In the genomic region with DNA sequence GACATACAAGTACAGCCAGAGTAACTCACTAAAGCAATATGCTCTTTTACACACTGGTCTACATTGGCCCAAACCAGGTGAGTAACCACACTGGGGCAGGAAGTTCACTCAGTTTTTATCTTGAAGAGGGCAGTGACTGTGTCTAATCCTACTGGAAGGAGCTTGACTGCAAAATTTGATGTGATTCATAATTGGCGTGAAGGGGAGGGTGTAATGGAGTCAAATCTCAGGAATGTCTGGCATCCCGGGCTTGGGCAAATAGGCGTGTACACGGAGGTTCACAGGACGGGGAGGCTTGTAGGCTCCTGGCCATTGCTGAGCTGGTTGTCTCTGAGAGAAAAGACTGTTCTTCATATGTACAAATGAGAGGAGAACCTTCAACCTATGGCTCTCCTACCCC, we compare ENCODE assay signal across 11 mouse cellular contexts. TPM values are rescaled to one million over a fixed set of nuclear protein-coding genes. Genes with fewer than 3 reads are reported as not detected.
DNase-seq lines count a peak whose midpoint lies in the region; ATAC-seq and TF ChIP-seq lines count a peak whose summit lies in the region.
"Had no signal": no experiment of that assay in that cellular context is flagged by ENCODE, and none has a peak within 500 bp of the region (broad histone marks: within the 10 kb centered on the region; RNA-seq: fewer than 3 reads in every experiment).

No protein-coding gene starts in this region.

- H3K27me3 ChIP-seq in megakaryocyte, embryonic 14.5 days (replicated peaks): no peaks in the 10 kb centered on the region
- no peaks in the 10 kb centered on the region for H3K27me3 ChIP-seq in midbrain, embryonic 11.5 days (ENCODE audit: control insufficient read depth, insufficient read depth, low read length)
- H3K27me3 ChIP-seq: neural tube, embryonic 12.5 days had no signal

- DNase-seq in gastrocnemius, adult 2 months: no peak
- DNase-seq in gastrocnemius, adult 18-20 months (ENCODE audit: low spot score): no peak
- DNase-seq in lung, adult 2 months: peak; percentile 57
- DNase-seq in yolk sac, embryonic 10.5 days (ENCODE audit: low spot score): peak; percentile 7
- DNase-seq in midbrain, embryonic 11.5 days (ENCODE audit: low spot score, missing footprints): no peak
- DNase-seq: right cerebral cortex, postnatal 25 days; thymus, postnatal 25 days had no signal

- WGBS in lung, adult 2 months: 28% methylated on average over 5 of the region's 5 CpGs
- 77% methylated on average over 5 of the region's 5 CpGs for WGBS in midbrain, embryonic 11.5 days

- H3K27ac ChIP-seq in gastrocnemius, adult 2 months: peak overlapping the region; percentile 78
- H3K27ac ChIP-seq in midbrain, embryonic 11.5 days (ENCODE audit: low read depth, low read length): no peak overlapping the region
- H3K27ac ChIP-seq: neural tube, embryonic 12.5 days had no signal

- intact Hi-C loops in gastrocnemius, adult 2 months (cut with DNase I): no loop called here

- H3K36me3 ChIP-seq in megakaryocyte, embryonic 14.5 days (replicated peaks; ENCODE audit: low read length): no peaks in the 10 kb centered on the region
- H3K36me3 ChIP-seq in midbrain, embryonic 11.5 days (ENCODE audit: control insufficient read depth, insufficient read depth, low read length): no peaks in the 10 kb centered on the region
- H3K36me3 ChIP-seq: neural tube, embryonic 12.5 days had no signal

- H3K4me2 ChIP-seq in midbrain, embryonic 11.5 days: no peak overlapping the region
- H3K4me2 ChIP-seq: neural tube, embryonic 12.5 days had no signal

- ATAC-seq in megakaryocyte, adult 5-6 weeks (ENCODE audit: poor library complexity, severe bottlenecking): no peak
- no peak for ATAC-seq in megakaryocyte progenitor cell, adult 5-6 weeks (replicated peaks; ENCODE audit: poor library complexity)
- ATAC-seq in midbrain, embryonic 11.5 days (ENCODE audit: low FRiP score): no peak

- no peak for TF ChIP-seq POLR2A in lung, adult 2 months (IDR thresholded peaks at IDR 0.05; ENCODE audit: borderline replicate concordance, extremely low read depth, low read depth, low read length)

- peaks cover 83% of the 10 kb centered on the region for H3K4me1 ChIP-seq in megakaryocyte, embryonic 14.5 days
- H3K4me1 ChIP-seq in lung, adult 2 months (ENCODE audit: control insufficient read depth, insufficient read depth, low read length): peaks cover 16% of the 10 kb centered on the region
- no peaks in the 10 kb centered on the region for H3K4me1 ChIP-seq in midbrain, embryonic 11.5 days (ENCODE audit: control insufficient read depth, insufficient read depth, low read length)
- H3K4me1 ChIP-seq: neural tube, embryonic 12.5 days had no signal

- TF ChIP-seq CTCF in gastrocnemius, adult 2 months (IDR thresholded peaks at IDR 0.05): no peak
- no peak for TF ChIP-seq CTCF in lung, adult 2 months (IDR thresholded peaks at IDR 0.05; ENCODE audit: insufficient read depth, low read length)

- no peak overlapping the region for H3K9ac ChIP-seq in midbrain, embryonic 11.5 days (ENCODE audit: low read length)
- H3K9ac ChIP-seq: neural tube, embryonic 12.5 days had no signal

- peaks cover 6% of the 10 kb centered on the region; the same call in 1 of the 2 replicates for H3K9me3 ChIP-seq in megakaryocyte, embryonic 14.5 days
- H3K9me3 ChIP-seq in midbrain, embryonic 11.5 days (ENCODE audit: control insufficient read depth, low read length): no peaks in the 10 kb centered on the region
- H3K9me3 ChIP-seq: neural tube, embryonic 12.5 days had no signal

- no peak overlapping the region for H3K4me3 ChIP-seq in gastrocnemius, adult 2 months
- peak overlapping the region; percentile 81 for H3K4me3 ChIP-seq in megakaryocyte, embryonic 14.5 days (replicated peaks)
- no peak overlapping the region for H3K4me3 ChIP-seq in lung, adult 2 months (replicated peaks; ENCODE audit: extremely low read depth, low read depth, low read length)
- H3K4me3 ChIP-seq in midbrain, embryonic 11.5 days (ENCODE audit: low read depth, low read length): no peak overlapping the region
- H3K4me3 ChIP-seq: neural tube, embryonic 12.5 days had no signal

RNA-seq across cellular contexts. Expression of gene Mprip, which starts 5.8 kb away (rescaled TPM):
- 10 to 100 TPM; 75.6 to 87.2 TPM for total RNA-seq in gastrocnemius, adult 2 months (2021)
- 10 to 100 TPM; 61.2 to 84.0 TPM for total RNA-seq in gastrocnemius, adult 18-20 months (2021)
- 18.0 and 37.2 TPM in 2 replicates for polyA plus RNA-seq in megakaryocyte, embryonic 14.5 days (2012; ENCODE audit: insufficient read depth, low replicate concordance)
- total RNA-seq in megakaryocyte, adult 5-6 weeks (2015): 23.7 and 26.2 TPM in 2 replicates
- 58.6 and 61.8 TPM in 2 replicates for total RNA-seq in megakaryocyte, adult 5-6 weeks (2017)
- 164 and 239 TPM in 2 replicates for polyA plus RNA-seq in lung, adult 2 months (2012; rRNA removed)
- 32.2 and 36.8 TPM in 2 replicates for total RNA-seq in megakaryocyte progenitor cell, adult 5-6 weeks (2015)
- total RNA-seq in megakaryocyte progenitor cell, adult 5-6 weeks (2017): 69.9 and 72.6 TPM in 2 replicates
- polyA plus RNA-seq in midbrain, embryonic 11.5 days (2014; fragmentation: Nextera tagmentation; extraction: Ambion mirVana): 55.9 and 69.5 TPM in 2 replicates

Comparison
In these comparisons a context has a peak if more than half of its experiments do, and no peak if none do; other contexts are left out.
1. DNase-seq: peak in lung, adult 2 months (single experiment) and yolk sac, embryonic 10.5 days (single experiment); none in gastrocnemius, adult 2 months (single experiment), gastrocnemius, adult 18-20 months (single experiment) and midbrain, embryonic 11.5 days (single experiment).